Mouse (Mus musculus) heart, postnatal 0 days (tissue): Measurements from ENCODE around the gene Mmp27. TPM values are rescaled to one million over a fixed set of nuclear protein-coding genes. Genes with fewer than 3 reads are reported as not detected.

ENCODE experiments used
- ATAC-seq: fragments of 200-750 bp; cut with Nextera tagmentation; 2 replicates; pipeline ENCODE4 v1.8.0; 2017; ENCODE audit warnings: low read depth, moderate number of reproducible peaks, moderate library complexity; ENCODE audit not compliant: insufficient read depth
- DNase-seq: peaks from one replicate; pipeline ENCODE4 v3.0.0-alpha.2; 2016; ENCODE audit warnings: low spot score
- H3K27ac ChIP-seq: fragments of 300-500 bp; sonication (generic); 2 replicates; pipeline ENCODE4 v1.5.1; 2014; ENCODE audit warnings: low read depth, mild to moderate bottlenecking
- H3K27me3 ChIP-seq: fragments of 300-500 bp; sonication (generic); 2 replicates; pipeline ENCODE4 v1.6.1; 2014; ENCODE audit warnings: low read length, mixed read lengths; ENCODE audit not compliant: control insufficient read depth, insufficient read depth
- H3K36me3 ChIP-seq: fragments of 300-500 bp; sonication (generic); replicated peaks from 2 replicates; pipeline ENCODE4 v1.6.1; 2014; ENCODE audit warnings: low read length, mixed read lengths; ENCODE audit not compliant: control insufficient read depth, insufficient read depth
- H3K4me1 ChIP-seq: fragments of 300-500 bp; sonication (generic); 2 replicates; pipeline ENCODE4 v1.6.1; 2014; ENCODE audit warnings: antibody characterized with exemption; ENCODE audit not compliant: control insufficient read depth, insufficient read depth
- H3K4me2 ChIP-seq: fragments of 300-500 bp; sonication (generic); 2 replicates; pipeline ENCODE4 v1.6.1; 2014; ENCODE audit warnings: low read depth, mild to moderate bottlenecking, low read length, moderate library complexity
- H3K4me3 ChIP-seq: fragments of 300-500 bp; sonication (generic); 2 replicates; pipeline ENCODE4 v1.5.1; 2014; ENCODE audit warnings: low read depth, low read length
- H3K9ac ChIP-seq: fragments of 300-500 bp; sonication (generic); replicated peaks from 2 replicates; pipeline ENCODE4 v1.6.1; 2014; ENCODE audit warnings: low read depth, low read length, mixed read lengths
- H3K9me3 ChIP-seq: fragments of 300-500 bp; sonication (generic); replicated peaks from 2 replicates; pipeline ENCODE4 v1.6.1; 2016; ENCODE audit warnings: low read length; ENCODE audit not compliant: control insufficient read depth
- CTCF ChIP-seq: IDR thresholded peaks from 2 replicates; pipeline ENCODE4 v1.5.1; 2016; ENCODE audit warnings: antibody characterized with exemption, control low read depth, low read depth
- EP300 ChIP-seq: IDR thresholded peaks from 2 replicates; pipeline ENCODE4 v1.6.1; 2016; ENCODE audit warnings: antibody characterized with exemption, low read depth
- WGBS: fragments of 180-500 bp; shearing (Covaris S2); extraction: QIAGEN DNeasy Blood & Tissue Kit; methylation state at CpG from one replicate; pipeline ENCODE4 v1.1.7; 2014; 5-methylcytosine and 5-hydroxymethylcytosine counted together
- polyA plus RNA-seq: library from polyadenylated mRNA; unstranded; fragments of >200 nt; fragmentation: Nextera tagmentation; extraction: Ambion mirVana; gene quantifications from 2 replicates; pipeline ENCODE4 v1.2.1, GENCODE M21; 2015
- total RNA-seq: library from RNA; depleted of rRNA; stranded (reverse); fragments of >200 nt; gene quantifications from 2 replicates; pipeline ENCODE4 v1.2.3, GENCODE M21; 2014; ENCODE audit warnings: low replicate concordance

Mmp27 gene
- total and polyA plus RNA-seq, 2 experiments from 2014 or later = not detected

DNA sequence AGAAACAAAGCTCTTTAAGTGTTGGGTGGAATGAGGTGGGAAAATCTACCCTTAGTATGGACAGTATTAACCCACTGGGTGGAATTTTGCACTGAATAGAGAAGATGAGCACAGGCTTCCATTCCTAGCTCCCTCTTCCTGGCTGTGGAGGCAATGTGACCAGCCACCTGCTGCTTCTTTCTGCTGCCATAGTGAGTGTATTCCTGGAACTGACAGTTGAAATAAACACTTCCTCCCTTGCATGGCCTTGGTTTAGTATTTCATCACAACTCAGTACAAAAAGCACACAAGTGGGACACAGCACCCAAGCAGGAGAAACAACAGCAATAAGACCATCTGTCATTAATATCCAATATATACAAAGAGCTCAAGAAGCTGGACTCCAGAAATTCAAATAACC, 19.3 kb upstream of the Mmp27 start:
- Histone ChIP-seq H3K36me3 (no peaks in the 10 kb centered on the region), H3K9me3 (no peaks in the 10 kb centered on the region), H3K9ac (no peak overlapping the region), H3K4me3 (no peak overlapping the region), H3K27ac (no peak overlapping the region), H3K27me3 (no peaks in the 10 kb centered on the region), H3K4me2 (no peak overlapping the region), H3K4me1 (no peaks in the 10 kb centered on the region)
- ATAC-seq (no peak), DNase-seq (no peak)
- TF ChIP-seq CTCF (no peak), EP300 (no peak)

DNA sequence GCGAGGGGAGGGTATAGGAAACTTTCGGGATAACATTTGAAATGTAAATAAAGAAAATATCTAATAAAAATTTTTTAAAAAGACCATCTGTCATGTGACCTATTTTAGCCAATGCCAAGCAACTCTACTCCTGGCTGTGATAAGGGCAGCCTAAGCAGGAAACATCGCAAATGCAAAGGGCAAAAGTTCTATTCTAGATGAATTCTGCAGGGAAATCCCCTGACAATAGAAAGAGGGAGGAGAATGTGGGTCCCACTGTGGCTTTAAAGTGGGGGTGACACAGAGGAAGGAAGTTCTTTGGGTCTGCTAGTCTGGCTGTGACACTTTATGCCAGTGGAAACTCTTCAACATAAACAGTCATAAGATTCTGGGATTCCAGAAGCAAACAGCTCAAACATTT, 17.7 kb upstream of the Mmp27 start:
- Histone ChIP-seq H3K27ac (no peak overlapping the region), H3K27me3 (no peaks in the 10 kb centered on the region), H3K4me2 (no peak overlapping the region), H3K36me3 (no peaks in the 10 kb centered on the region), H3K9me3 (no peaks in the 10 kb centered on the region), H3K4me1 (no peaks in the 10 kb centered on the region), H3K4me3 (no peak overlapping the region), H3K9ac (no peak overlapping the region)
- no peak for DNase-seq
- TF ChIP-seq EP300 (no peak), CTCF (no peak)
- no peak for ATAC-seq
- WGBS = 59% methylated on average over 3 of the region's 3 CpGs

DNA sequence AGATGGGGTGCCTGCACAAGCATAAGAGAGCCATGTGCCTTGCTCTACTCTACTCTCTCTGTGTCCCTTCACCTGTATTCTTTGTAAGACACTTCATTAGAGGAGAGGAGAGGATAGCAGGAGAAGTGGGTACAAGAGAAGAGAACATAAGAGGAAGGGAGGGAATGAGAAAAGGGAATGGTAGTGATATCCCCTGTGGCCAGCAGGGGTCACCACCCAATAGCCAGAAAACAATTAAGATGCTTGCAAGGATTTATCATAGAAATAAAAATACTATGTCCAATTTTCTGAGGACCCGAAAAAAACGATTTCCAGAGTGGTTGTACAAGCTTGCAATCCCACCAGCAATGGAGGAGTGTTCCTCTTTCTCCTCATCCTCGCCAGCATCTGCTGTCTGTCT, 16.8 kb upstream of the Mmp27 start:
- 38% methylated on average over 3 of the region's 3 CpGs for WGBS
- no peaks in the 10 kb centered on the region for H3K9me3 ChIP-seq
- no peak overlapping the region for H3K4me3 ChIP-seq
- no peak overlapping the region for H3K4me2 ChIP-seq
- DNase-seq (no peak), ATAC-seq (no peak)
- H3K27ac ChIP-seq = no peak overlapping the region
- H3K36me3 ChIP-seq = no peaks in the 10 kb centered on the region
- H3K9ac ChIP-seq = no peak overlapping the region
- H3K4me1 ChIP-seq = no peaks in the 10 kb centered on the region
- TF ChIP-seq CTCF (peak; percentile 52), EP300 (no peak)
- H3K27me3 ChIP-seq = no peaks in the 10 kb centered on the region

DNA sequence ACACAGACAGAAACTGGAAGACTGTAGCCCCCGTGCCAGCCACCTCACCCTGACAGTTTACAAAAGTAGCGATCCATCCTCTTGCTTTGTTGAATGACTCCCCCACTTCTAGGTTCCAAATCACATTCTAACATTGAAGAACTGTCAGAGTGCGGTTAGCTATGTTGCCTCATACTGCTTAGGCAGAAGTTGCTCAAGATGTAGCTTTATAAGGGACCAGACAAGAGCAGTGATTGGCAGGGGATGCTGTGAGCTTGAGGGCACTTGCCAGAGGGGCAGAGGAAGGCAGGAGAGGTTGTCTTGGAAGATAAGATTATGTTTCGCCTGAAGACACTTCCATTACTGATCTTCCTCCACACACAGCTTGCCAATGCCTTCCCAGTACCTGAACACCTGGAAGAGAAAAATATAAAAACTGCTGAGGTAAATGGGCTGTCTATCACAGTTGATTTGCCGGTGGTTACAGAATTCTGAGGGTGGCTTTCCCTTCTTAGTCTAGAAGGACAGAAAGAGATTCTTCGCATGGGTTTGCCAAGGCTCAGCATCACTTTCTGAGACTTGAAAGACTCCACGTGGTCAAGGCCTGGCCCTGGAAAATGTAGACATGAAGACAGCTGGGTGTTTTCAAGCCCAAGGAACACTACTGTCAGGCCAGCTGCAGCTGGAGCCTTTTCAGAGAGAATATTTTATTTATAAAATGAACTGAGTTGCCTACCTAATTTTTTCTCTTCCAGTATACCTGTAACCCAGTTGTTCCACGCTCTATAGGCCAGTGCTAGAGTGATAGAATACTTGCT, 12.8 kb upstream of the Mmp27 start, which contains the start of gene Mmp8:
Mmp8 (plus strand) TSS at position 236 of the 797 bp plus-strand sequence.
- TF ChIP-seq CTCF = no peak
- no peak for TF ChIP-seq EP300
- no peaks in the 10 kb centered on the region for H3K4me1 ChIP-seq
- H3K4me3 ChIP-seq = no peak within 1 kb of the TSS
- no peak for DNase-seq
- no peaks in the 10 kb centered on the region for H3K27me3 ChIP-seq
- H3K36me3 ChIP-seq = no peaks in the 10 kb centered on the region
- no peak within 1 kb of the TSS for H3K27ac ChIP-seq
- no peaks in the 10 kb centered on the region for H3K9me3 ChIP-seq
- ATAC-seq = no peak
- no peak within 1 kb of the TSS for H3K9ac ChIP-seq
- 62% methylated on average over 8 of the region's 8 CpGs for WGBS
- H3K4me2 ChIP-seq = no peak within 1 kb of the TSS

DNA sequence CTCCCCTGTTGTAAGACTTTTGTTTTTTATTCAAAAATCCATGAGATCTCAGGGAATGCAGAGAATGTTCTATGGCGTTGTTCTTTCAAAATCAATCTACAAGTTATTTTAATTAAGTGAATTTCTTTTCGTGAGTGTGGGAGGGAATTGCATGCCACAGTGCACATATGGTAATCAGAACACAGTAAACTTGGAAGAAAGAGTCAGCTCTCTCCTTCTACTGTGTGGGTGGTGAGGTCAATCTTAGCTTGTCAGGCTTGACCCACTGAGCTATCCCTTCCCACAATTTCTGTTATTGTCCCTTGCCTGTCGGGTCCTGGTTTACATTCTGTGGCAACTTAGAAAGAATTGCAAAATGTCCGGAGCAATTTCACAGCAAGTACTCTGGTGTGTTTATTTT, 11.2 kb upstream of the Mmp27 start:
- no peak for TF ChIP-seq EP300
- no peak for TF ChIP-seq CTCF
- Histone ChIP-seq H3K9me3 (no peaks in the 10 kb centered on the region), H3K27ac (no peak overlapping the region), H3K4me3 (no peak overlapping the region), H3K27me3 (no peaks in the 10 kb centered on the region), H3K36me3 (no peaks in the 10 kb centered on the region), H3K4me1 (no peaks in the 10 kb centered on the region), H3K9ac (no peak overlapping the region), H3K4me2 (no peak overlapping the region)
- ATAC-seq = no peak
- no peak for DNase-seq
- 70% methylated on average over 4 of the region's 4 CpGs for WGBS

DNA sequence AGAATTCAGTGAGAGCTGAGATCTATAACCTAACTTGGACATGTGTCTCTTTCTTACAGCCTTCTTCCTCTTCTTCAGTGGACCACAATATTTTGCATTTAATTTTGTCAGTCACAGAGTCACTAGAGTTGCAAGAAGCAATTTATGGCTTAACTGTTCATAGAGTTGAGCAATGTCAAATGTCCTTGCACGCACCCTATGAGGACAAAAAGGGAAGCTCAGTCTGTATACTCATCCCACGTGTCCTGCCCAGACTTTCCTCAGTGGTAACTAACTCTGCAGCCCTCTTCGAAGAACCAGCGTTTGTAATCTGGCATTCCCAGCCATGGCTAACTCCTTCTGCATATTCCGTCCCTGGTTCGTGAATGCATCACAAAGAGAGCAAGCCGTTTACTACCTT, 3.8 kb upstream of the Mmp27 start:
- Histone ChIP-seq H3K4me1 (no peaks in the 10 kb centered on the region), H3K9ac (no peak overlapping the region), H3K4me3 (no peak overlapping the region), H3K27ac (no peak overlapping the region), H3K4me2 (no peak overlapping the region), H3K36me3 (no peaks in the 10 kb centered on the region), H3K27me3 (no peaks in the 10 kb centered on the region), H3K9me3 (no peaks in the 10 kb centered on the region)
- DNase-seq = no peak
- TF ChIP-seq EP300 (no peak), CTCF (no peak)
- no peak for ATAC-seq
- 63% methylated on average over 7 of the region's 7 CpGs for WGBS
